Comparison of ENCODE assay signal across 8 mouse cellular contexts in genomic region chr5:110808061-110808631, GRCm38 (mm10). TPM values are rescaled to one million over a fixed set of nuclear protein-coding genes. Genes with fewer than 3 reads are reported as not detected.
DNase-seq lines count a peak whose midpoint lies in the region; ATAC-seq lines count a peak whose summit lies in the region.

No protein-coding gene starts in this region.

- ATAC-seq in inflammation-experienced regulatory T-cells, adult 6 months, result peak; percentile 49
- ATAC-seq in megakaryocyte progenitor cell, adult 5-6 weeks (replicated peaks; ENCODE audit: poor library complexity), result peak; percentile 62

- DNase-seq in adrenal gland, adult (ENCODE audit: inconsistent age in 2 of 2, low spot score in 1 of 2), result peak; percentile 91 to 96
- DNase-seq in embryo, embryonic 10 days (ENCODE audit: low spot score), result peak; percentile 90
- peak; percentile 84 for DNase-seq in gastrocnemius, postnatal 10 days
- peak; percentile 73 to 94 for DNase-seq in left cerebral cortex, postnatal 10 days (ENCODE audit: extremely low spot score in 1 of 2, low spot score in 2 of 2)
- peak; percentile 87 to 90 for DNase-seq in right cerebral cortex, postnatal 10 days (ENCODE audit: low spot score in 2 of 2)
- peak; percentile 94 for DNase-seq in urinary bladder, postnatal 14 days (ENCODE audit: low spot score)

- intact Hi-C loops in left cerebral cortex, postnatal 10 days (cut with DNase I), result no loop called here

RNA-seq across cellular contexts. Expression of gene Ulk1, which starts 1.8 kb away (rescaled TPM):
- 10 to 100 TPM; 26.2 to 34.1 TPM for total RNA-seq in gastrocnemius, postnatal 10 days (2021)
- polyA plus RNA-seq in inflammation-experienced regulatory T-cells, adult 6 months (2017; shearing (Covaris generic)), result 10 to 100 TPM in 1 of 3 experiments, 1 to 10 TPM in 2; 8.0 to 12.9 (median 9.3) TPM
- 10 to 100 TPM; 68.3 to 73.5 TPM for total RNA-seq in left cerebral cortex, postnatal 10 days (2021)
- total RNA-seq in megakaryocyte progenitor cell, adult 5-6 weeks (2015), result 13.7 and 16.4 TPM in 2 replicates
- 4.1 and 5.9 TPM in 2 replicates for total RNA-seq in megakaryocyte progenitor cell, adult 5-6 weeks (2017)

RNA-seq across cellular contexts. Expression of gene Pus1, which starts 27.7 kb away (rescaled TPM):
- total RNA-seq in gastrocnemius, postnatal 10 days (2021), result 10 to 100 TPM; 14.1 to 15.9 TPM
- polyA plus RNA-seq in inflammation-experienced regulatory T-cells, adult 6 months (2017; shearing (Covaris generic)), result 10 to 100 TPM; 17.6 to 37.1 (median 33.8) TPM
- 10 to 100 TPM; 19.4 TPM for total RNA-seq in left cerebral cortex, postnatal 10 days (2021)
- total RNA-seq in megakaryocyte progenitor cell, adult 5-6 weeks (2015), result 20.1 and 22.3 TPM in 2 replicates
- 60.3 and 68.1 TPM in 2 replicates for total RNA-seq in megakaryocyte progenitor cell, adult 5-6 weeks (2017)

RNA-seq across cellular contexts. Expression of gene Hscb, which starts 31.4 kb away (rescaled TPM):
- total RNA-seq in gastrocnemius, postnatal 10 days (2021), result 10 to 100 TPM; 12.0 to 12.8 TPM
- 10 to 100 TPM; 41.4 to 51.1 (median 45.4) TPM for polyA plus RNA-seq in inflammation-experienced regulatory T-cells, adult 6 months (2017; shearing (Covaris generic))
- total RNA-seq in left cerebral cortex, postnatal 10 days (2021), result 10 to 100 TPM in 1 of 2 experiments, 1 to 10 TPM in 1; 9.3 to 10.3 TPM
- 53.7 and 69.4 TPM in 2 replicates for total RNA-seq in megakaryocyte progenitor cell, adult 5-6 weeks (2015)
- 61.3 and 76.2 TPM in 2 replicates for total RNA-seq in megakaryocyte progenitor cell, adult 5-6 weeks (2017)

RNA-seq across cellular contexts. Expression of gene Chek2, which starts 31.6 kb away (rescaled TPM):
- total RNA-seq in gastrocnemius, postnatal 10 days (2021), result 1 to 10 TPM; 3.8 to 5.0 TPM
- 10 to 100 TPM in 1 of 3 experiments, 1 to 10 TPM in 2; 3.8 to 17.7 (median 4.3) TPM for polyA plus RNA-seq in inflammation-experienced regulatory T-cells, adult 6 months (2017; shearing (Covaris generic))
- 1 to 10 TPM; 1.2 to 2.0 TPM for total RNA-seq in left cerebral cortex, postnatal 10 days (2021)
- total RNA-seq in megakaryocyte progenitor cell, adult 5-6 weeks (2015), result 29.8 and 30.4 TPM in 2 replicates
- 27.4 and 32.9 TPM in 2 replicates for total RNA-seq in megakaryocyte progenitor cell, adult 5-6 weeks (2017)

RNA-seq across cellular contexts. Expression of gene Ep400, which starts 37.6 kb away (rescaled TPM):
- total RNA-seq in gastrocnemius, postnatal 10 days (2021), result 10 to 100 TPM; 34.9 to 51.7 TPM
- polyA plus RNA-seq in inflammation-experienced regulatory T-cells, adult 6 months (2017; shearing (Covaris generic)), result 10 to 100 TPM; 53.8 to 85.3 (median 69.2) TPM
- total RNA-seq in left cerebral cortex, postnatal 10 days (2021), result 10 to 100 TPM; 84.9 to 86.1 TPM
- 94.1 and 115 TPM in 2 replicates for total RNA-seq in megakaryocyte progenitor cell, adult 5-6 weeks (2015)
- 41.0 and 41.7 TPM in 2 replicates for total RNA-seq in megakaryocyte progenitor cell, adult 5-6 weeks (2017)

Comparison
In these comparisons a context has a peak if more than half of its experiments do, and no peak if none do; other contexts are left out.
1. Peak in every context shown above with its lines: DNase-seq and ATAC-seq.